Mouse (Mus musculus): ENCODE measurements around the gene Tbc1d25.

Gene Tbc1d25

DNA sequence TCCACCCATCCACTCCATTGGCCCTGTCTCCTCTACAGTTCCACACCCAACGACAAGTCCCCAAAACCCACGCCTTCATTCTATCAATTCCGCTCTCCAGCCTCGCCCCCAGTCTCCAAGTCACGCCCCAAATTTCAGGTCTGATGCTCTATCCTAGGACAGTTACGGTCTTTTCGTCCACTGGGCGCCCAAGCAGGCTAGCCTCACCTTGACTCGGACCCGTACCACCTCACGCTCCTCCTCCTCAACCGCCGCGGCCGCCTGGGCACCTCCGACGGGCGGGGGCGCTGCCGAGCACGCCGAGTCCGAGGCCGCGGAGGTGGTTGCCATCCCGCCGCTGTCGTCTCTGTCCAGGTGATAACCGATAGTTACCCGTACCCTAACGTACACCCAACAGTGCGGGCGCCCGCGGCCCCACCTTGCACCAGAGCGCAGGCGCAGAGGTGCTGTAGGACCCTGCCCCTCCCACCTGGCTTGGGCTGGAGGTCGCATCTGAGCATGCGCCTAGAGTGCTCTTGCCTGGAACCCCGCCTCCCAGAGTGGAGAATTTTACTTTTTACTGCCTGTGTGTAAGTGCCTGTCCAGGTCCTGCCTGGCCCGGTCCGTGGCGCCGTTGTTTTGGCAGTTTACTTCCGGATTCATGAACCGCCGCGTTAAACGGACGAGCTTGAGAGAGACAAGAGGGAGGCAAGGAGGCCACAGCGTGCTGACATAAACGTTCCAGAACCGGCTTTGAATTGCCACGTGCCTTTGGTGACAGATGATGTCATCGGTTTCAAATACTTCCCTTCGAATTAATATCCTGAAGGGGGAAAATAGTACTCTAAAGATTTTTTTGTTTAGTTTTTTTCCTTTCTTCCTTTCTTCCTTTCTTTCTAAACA is at the start of gene Tbc1d25:
Gene Tbc1d25 (minus strand): TSS at position 678 of the 882 bp plus-strand sequence.
- ATAC-seq (ENCODE audit: insufficient number of reproducible peaks, low FRiP score, low TSS enrichment), result peak; percentile 90

DNA sequence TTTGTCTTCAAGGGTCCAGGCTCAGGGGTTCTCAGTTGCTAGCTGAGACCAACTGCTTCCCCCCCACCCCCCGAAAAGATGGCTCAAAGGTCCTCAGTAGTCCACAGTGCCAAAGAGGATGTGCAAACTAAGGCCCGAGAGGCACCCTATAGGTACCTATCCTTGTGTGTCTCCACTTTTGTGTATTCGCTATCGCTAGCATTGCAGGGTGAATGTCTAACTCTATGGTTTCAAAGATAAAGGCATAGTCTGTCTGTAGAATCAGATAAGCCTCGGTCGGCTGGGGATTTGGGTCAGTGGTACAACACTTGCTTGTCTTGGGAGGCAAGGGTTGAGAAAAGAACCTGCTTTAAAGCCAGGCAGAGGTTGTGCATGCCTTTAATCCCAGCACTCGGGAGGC is 47.5 kb upstream of the Tbc1d25 start:
- no peak for ATAC-seq (ENCODE audit: insufficient number of reproducible peaks, low FRiP score, low TSS enrichment)

DNA sequence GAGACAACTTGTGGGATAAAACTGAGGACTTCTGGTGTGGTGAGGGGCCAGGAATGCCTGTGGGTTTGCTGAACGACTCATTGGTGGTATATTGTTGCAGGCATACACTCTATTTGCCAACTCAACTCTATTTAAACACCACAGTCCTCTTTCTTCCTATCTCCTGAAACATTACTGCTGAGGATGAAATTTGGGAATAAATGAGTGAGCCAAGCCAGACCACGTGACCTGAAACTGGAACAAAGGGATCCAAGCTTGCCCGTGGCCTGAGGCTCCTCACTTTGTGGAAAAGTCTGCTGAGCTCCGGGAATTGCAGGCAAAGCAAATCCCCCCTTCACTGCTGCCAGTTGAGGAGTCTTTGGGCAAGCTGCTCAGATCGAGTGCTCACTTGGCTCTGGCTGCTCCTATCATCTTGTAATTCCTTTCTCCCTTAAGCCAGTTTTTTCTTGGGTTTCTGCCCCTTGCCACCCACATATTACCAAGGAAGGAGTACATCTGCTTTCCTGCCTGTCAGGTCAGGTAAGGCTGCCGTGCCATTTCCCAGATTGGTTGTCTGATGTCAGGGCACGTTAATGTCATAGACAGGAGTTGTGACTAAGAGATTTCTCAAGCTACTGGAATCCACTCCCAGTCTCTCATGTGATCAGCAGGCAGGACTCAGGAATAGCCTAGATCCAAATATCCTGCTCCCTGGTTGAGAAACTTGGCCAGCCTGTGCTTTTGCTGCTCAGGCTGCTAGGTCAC is 46.9 kb upstream of the Tbc1d25 start:
- ATAC-seq (ENCODE audit: insufficient number of reproducible peaks, low FRiP score, low TSS enrichment), result peak; percentile 40; the same call in 1 of the 2 replicates

DNA sequence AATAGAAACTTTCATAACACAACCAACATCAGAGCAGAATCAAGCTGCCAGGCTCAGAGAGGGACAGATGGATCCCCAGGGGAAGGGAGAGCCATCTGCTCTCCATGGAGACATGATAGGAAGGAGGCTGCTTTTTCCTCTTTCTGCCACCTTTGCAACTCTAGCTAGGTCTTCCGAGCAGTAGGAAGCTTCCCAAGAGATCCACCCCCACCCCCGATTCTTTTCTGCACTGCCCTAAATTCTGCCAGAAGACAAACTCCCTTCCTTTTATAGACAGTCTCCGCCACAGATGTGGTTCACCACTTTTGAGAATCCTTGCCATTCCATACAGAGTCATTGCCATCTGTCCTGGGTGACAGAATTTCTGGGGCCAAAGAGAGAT is 46.3 kb upstream of the Tbc1d25 start:
- peak; percentile 70; the same call in 1 of the 2 replicates for ATAC-seq (ENCODE audit: insufficient number of reproducible peaks, low FRiP score, low TSS enrichment)

DNA sequence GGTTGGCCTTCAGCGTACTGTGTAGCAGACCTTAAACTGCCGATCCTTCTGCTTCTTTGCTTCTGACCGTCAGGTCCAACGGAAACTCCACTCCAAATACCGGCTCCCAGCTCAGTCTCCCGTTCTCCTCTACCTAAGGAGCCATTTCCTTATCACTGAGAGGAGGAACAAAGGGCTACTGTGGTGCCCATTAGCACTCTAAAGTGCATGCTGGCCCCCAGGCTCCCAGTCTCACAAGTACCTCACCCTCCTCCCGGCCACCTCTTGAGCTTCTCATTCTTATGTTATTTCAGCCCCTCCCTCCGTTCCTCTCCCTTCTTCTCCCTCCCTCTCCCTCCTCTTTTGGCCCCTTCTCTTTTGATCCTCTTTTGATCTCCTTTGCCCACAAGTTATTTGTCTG is 43.7 kb upstream of the Tbc1d25 start:
- ATAC-seq (ENCODE audit: insufficient number of reproducible peaks, low FRiP score, low TSS enrichment), result no peak

DNA sequence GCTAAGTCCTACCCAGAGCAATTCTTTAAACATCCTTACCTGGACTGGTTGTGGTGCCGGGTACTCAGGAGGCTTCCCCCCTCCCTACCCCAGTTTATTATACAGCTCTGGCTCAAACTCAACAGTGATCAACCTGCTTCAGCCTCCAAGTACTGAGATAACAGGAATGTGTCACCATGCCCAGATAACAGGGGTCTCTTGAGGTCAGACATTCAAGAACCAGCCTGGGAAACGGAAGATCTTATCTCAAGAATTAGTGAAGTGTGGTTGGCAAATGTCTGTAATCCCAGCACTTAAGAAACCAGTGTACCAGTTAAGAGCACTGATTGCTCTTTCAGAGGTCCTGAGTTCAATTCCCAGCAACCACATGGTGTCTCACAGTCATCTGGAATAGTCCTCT is 42.1 kb upstream of the Tbc1d25 start:
- ATAC-seq (ENCODE audit: insufficient number of reproducible peaks, low FRiP score, low TSS enrichment), result no peak

DNA sequence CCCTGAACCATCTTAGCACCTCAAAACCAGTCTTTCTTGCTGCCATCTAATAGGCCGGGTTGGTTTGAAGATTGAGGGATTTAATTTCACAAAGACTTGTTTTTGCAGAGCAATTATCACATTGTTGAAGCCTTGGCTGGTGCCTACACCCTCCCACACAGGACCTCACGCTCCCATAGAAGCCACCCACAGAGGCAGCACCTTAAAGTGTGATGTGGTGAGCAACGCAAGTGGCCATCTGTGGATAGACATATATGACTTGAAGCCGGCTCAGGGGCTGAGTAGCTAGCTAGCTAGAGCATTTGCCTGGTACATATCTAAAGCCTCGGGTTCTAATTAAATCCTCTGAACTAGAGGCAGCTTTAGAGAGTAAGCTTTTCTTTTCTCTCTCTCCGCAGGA is 41.4 kb upstream of the Tbc1d25 start:
- no peak for ATAC-seq (ENCODE audit: insufficient number of reproducible peaks, low FRiP score, low TSS enrichment)

DNA sequence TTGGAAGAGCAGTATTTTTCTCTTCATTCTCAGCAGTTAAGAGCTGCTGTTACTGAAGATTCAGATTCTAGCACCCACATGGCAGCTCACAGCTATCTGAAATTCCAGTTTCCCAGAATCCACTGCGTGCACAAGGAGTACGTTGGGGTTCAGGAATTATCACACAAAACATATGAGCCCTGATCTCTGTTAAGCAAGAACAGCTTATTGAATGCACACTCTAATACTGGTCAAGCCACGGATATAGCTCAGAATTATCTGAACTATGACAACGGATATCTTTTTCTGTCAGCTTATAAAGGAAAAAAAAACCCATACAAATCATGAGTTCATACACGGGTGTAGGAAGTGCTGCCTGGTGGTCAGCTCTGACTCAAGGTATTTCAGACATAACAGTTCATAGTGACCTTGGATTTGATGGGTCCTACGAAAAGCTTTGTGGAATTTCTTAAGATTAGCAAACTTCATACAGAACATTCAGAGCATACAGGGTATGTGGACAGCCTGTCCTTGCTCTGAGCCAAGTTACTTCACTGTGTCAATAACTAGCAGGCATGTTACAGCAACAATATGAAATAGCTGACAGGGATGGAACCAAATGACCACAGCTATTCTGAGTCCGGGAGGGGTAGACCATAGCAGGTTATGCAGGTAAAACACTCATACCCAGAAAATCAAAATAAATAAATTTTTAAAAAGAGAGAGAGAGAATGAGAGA is 35.7 kb upstream of the Tbc1d25 start:
- no peak for ATAC-seq (ENCODE audit: insufficient number of reproducible peaks, low FRiP score, low TSS enrichment)

DNA sequence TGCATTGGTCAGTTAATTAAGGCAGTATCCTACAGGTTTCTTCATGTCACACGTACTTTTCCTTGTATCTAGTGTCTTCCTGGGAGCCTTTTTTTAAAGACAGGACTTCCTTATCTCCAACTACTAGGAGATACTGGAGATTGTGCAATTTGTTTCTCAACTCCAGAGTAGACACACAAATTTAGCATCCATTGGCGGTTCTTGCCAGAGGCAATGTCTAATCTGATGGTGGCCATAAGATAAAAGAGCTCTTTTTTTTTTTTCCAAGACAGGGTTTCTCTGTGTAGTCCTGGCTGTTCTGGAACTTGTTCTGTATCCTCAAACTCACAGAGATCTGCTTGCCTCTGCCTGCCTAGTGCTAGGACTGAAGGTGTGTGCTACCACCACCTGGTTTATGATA is 33.7 kb upstream of the Tbc1d25 start:
- no peak for ATAC-seq (ENCODE audit: insufficient number of reproducible peaks, low FRiP score, low TSS enrichment)

DNA sequence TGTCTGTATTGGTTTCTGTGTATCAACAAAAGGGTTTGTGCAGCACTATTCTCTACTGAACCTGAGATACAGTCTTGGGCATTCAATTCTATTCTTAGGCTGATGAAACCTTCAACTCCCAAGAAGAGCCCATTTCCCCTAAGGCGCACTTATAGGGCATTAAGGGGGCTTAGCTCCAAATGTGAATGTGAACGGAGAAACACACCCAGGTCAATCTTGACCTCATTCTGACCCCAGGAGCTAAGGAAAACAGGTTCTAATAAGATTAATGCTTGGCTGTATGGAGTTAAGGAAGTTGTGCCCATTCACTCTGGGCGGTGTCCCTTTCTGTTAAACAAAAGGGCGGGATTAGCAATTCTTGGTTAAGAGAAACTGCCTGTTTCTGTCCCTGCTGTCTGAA is 31.2 kb upstream of the Tbc1d25 start:
- ATAC-seq (ENCODE audit: insufficient number of reproducible peaks, low FRiP score, low TSS enrichment), result no peak

DNA sequence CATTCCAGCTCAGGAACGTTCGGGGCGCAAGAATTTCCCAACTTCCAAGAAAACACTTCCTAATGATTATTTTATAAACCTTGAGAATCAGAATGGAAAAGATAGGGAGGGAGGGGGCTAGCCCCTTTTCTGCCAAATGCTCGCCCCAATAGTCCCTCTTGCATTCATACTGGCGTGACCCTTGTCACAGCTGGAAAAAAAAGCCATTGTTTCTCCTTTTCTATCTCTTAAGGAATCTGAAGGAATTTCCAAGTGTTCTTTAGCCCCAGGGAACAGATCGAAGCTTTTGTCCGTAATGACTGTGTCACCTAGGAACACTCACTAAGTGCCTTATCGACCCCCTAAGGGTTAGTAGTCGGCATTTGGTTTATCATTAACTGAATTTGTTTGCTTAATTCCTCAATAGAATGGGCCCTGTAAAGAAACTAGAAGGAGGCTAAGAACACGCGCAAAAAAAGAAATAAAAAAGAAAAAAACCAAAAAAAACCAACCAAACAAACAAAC is 30.8 kb upstream of the Tbc1d25 start:
- no peak for ATAC-seq (ENCODE audit: insufficient number of reproducible peaks, low FRiP score, low TSS enrichment)

DNA sequence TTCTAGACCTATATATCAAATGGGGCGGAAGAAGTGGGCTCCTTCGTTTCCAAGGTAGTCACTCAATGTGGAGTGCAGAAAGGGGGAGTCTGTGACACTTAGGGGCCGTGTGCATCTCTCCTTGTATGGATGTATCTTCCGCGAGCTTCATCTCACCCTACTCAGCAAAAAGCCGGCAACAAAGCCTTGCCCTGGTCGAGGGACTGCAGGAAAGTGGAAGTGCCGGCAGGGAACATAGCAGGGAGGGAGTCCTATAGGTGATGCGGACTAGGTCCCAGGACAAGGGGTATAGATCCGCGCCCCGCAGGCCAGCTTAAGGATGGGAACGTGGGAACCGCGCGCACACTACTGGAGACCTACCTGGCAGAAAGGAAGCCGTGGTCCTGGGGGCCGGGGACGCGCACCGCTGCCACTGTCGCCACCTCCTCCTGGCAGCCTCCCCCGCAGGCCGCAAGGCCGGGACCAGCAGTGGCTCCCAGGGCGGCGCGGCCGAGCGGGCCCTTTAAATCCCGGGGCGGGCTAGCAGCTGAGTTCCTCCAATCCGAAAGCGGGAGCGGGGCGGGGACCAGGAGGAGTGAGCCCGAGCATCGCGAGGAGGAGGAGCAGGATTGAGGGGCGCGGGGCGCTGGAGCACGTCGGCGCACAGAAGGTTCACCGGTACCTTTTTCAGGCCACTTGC is 30.2 kb upstream of the Tbc1d25 start, which contains the start of gene Porcn:
Gene Porcn (minus strand): TSS at position 511 of the 679 bp plus-strand sequence.
- ATAC-seq (ENCODE audit: insufficient number of reproducible peaks, low FRiP score, low TSS enrichment), result peak; percentile 87

DNA sequence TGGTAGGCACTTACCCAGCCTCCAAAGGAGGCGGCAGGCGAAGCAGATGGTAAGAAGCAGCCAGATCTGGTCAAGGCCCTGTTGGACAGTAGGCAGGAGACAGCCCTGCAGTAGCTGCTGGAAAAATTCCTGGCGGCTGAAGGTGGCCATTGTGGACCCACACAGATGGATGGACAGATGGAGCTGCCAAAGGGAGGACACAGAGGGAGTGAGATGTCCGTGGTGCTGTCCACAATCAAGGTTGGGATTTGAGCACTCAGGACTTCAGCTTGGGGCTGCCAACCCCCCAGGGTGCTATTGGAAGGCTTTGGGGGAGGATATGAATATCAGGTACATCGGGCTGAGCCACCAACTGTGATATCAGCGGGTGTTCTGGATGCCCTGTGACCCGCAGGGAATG is 29.6 kb upstream of the Tbc1d25 start:
- peak; percentile 90 for ATAC-seq (ENCODE audit: insufficient number of reproducible peaks, low FRiP score, low TSS enrichment)

DNA sequence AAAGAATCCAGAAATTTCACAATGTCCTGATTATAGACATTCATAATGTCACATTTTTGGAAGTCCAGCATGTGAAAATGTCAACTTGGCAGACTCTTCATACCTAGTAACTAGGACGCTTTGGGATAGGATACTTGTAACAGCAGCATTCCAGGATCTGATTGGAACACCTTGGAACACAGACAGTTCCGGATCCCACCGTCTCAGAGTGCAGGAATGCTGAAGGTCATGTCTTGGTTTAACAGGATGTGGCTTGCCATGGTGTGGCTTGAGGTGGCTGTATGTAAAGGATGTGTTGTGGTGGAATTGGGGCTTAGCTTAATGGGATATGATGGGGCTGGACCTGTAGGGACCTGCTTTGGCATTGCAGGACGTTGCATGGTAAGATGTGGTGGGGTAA is 29.1 kb upstream of the Tbc1d25 start:
- no peak for ATAC-seq (ENCODE audit: insufficient number of reproducible peaks, low FRiP score, low TSS enrichment)

DNA sequence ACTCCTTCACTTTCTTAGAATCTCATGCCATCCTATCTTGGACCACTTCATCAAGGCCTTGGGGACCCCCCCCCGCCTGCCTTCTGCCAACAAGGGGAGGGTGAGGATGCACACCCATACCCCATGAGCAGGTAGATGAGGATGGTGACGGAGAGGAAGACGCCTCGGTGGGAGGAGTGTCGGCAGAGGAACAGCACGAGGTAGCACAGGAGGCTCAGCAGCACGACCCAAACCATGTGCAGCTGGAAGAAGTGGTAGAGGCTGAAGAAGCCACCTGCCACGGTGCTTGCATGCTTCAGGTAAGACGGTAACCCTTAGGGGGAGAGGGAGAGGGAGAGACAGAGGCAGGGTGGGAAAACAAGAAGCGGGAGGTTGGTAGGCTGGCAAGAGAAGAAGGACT is 28.1 kb upstream of the Tbc1d25 start:
- no peak for ATAC-seq (ENCODE audit: insufficient number of reproducible peaks, low FRiP score, low TSS enrichment)

DNA sequence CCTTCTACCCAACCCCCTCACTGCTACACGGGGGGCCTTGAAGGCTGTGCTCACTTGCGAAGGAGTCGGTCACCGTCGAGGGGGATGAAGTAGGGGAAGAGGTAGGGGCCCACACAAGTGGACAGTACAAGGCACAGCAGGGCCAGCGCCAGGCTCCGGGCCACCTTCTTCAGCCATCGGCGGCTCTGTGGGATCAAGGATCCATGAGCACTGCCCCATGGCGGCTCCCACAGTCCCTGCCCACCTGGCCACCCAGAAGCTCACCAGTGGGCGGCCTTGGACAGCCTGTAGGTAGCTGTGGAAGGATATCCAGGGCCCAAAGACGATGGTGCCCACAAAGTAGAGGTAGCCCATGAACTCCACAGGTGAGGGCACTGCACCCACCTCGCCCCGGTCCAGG is 27.1 kb upstream of the Tbc1d25 start:
- no peak for ATAC-seq (ENCODE audit: insufficient number of reproducible peaks, low FRiP score, low TSS enrichment)

DNA sequence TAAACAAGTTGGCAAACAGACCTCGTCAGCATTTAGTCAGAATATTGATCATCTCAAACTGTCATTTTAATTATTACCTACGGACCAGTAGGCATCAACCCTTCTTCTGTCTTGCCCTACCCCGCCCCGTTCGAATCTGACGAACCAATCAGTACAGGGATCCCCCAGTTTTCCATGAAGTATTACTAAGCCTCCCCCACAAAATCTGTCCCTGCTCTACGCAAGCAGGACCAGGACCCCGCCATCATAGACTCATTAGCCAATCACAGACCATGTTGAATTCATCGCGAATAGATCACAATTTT is 17.4 kb upstream of the Tbc1d25 start, which contains the start of gene Ebp:
Gene Ebp (minus strand): TSS at position 94 of the 305 bp plus-strand sequence.
- ATAC-seq (ENCODE audit: insufficient number of reproducible peaks, low FRiP score, low TSS enrichment), result 0 out of 2 replicates have a peak, but pooled peaks have one; percentile 28

DNA sequence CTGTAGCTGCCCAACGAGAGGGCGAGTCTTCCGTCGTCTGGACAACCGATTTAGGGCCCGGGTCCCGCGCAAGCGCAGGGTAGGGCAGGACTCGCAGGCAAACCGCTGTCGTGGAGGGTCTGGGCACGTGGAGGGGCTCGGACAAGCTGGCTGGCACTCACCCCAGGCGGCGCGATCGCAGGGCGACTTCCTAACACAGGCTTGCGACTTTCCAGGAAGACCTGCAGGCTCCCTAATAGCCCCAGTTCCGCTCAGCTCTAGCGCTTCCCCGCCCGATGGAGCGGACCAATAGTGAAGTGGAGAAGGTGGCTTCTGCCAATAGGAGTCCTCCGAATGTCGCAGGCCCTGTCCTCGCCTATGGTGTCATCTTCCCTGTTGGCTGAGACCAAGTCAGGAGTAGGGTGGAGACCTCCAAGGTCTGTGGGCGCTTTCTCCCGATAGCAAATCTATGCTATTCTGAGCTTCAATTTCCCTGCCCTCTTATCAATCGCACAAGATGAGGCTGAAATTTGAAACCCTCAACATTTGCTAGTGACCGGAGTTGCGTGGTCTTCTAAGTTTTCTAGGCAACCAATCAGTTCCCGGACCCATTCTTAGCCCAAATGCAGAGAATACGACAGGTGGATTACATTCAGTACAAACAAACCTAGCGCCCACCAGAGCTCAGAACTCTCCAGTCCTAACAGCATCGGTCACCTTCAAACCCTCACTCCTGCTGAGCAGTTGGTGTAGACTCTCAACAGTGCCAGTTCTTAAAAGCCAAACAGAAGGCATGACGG is 16.8 kb upstream of the Tbc1d25 start:
- ATAC-seq (ENCODE audit: insufficient number of reproducible peaks, low FRiP score, low TSS enrichment), result peak; percentile 99

DNA sequence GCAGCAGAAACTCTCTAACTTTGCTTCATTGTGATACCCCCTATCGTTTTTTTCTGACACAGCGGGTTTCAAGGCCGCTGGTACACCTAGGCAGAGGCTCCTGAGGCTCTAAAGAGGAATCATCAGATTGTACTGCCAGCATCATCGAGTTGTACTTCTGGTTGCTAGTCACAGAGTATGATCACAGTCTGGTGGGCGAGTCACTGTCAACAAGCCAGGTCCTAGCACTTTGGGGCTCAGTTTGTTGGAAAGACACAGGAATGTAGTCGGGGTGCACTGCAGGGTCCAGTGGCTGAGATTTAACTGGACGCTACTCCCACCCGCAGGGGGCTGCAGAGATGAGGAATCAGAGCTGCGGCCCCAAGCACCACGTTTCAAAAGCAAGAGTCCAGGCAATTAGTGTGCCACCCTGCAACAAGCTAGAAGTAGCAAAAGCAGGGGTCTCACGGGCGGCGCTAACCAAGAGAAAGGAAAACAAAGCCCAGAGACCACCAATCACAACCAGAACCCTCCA is 16.2 kb upstream of the Tbc1d25 start:
- ATAC-seq (ENCODE audit: insufficient number of reproducible peaks, low FRiP score, low TSS enrichment), result no peak
